Mouse (Mus musculus) heart, postnatal 14 days (tissue): ENCODE measurements at regions not wholly inside any gene's neighbourhood (a gene's known extent, or its start where the extent isn't known, plus 50 kb on each side); places are given as distances from the start of the nearest gene placed in this dataset.

Experiments used
- DNase-seq, 2 experiments: peaks; one replicate each; pipeline ENCODE4 v3.0.0; 2021 to 2022
- intact Hi-C: fragments of 180-260 bp; cut with DNase I; formaldehyde crosslinking; loops from one replicate; pipeline ENCODE4 v1.15.1; 2025
- microRNA-seq, 2 experiments: library from miRNA; unstranded; fragments of <30 nt; microRNA quantifications; one replicate each; pipeline ENCODE4 v1.2.0; 2021 to 2022

DNA sequence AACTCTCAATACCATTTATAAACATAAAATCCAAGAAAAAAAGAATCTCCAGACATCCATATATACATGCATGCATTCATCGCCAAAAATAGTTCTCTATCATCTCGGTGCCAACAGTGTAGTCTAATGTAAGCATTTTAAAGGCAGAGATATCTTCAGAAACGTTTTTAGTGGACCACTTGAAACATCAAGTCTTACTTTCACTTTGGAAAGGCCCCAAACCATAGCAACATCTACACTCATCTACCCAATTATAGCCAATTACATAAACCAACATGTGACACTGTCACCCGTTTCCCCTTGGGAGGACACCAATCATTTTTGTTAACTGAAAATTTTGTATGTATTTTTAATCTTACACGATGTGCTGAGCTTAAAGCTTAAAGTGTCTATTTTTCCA, 716.7 kb downstream of the Hace1 start:
- DNase-seq, result no peak
- intact Hi-C loops, result no loop called here

DNA sequence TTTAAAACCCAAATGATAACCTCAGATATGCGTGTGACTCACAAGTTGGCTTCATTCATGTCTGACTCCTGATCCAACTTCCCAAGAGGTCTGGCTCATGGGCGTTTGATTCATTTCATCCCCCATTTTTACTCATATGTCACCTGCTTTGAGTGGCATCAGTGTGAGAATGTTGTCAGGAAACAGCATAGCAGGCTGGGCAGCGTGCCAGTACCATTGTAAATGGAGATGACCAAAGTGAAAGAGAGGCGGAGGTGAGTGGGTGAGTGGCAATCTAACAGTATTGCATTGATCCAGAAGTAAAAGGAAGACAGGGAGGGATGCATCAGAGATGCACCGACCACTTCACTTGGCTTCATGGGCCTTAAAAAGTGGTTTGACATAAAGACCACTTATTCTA, 720.7 kb downstream of the Hace1 start:
- DNase-seq, result no peak
- intact Hi-C loops, result no loop called here

GRCm38 (mm10) chr10:46299521-46299920, 721.9 kb downstream of the Hace1 start:
- intact Hi-C loops, result no loop called here
- no peak for DNase-seq

DNA sequence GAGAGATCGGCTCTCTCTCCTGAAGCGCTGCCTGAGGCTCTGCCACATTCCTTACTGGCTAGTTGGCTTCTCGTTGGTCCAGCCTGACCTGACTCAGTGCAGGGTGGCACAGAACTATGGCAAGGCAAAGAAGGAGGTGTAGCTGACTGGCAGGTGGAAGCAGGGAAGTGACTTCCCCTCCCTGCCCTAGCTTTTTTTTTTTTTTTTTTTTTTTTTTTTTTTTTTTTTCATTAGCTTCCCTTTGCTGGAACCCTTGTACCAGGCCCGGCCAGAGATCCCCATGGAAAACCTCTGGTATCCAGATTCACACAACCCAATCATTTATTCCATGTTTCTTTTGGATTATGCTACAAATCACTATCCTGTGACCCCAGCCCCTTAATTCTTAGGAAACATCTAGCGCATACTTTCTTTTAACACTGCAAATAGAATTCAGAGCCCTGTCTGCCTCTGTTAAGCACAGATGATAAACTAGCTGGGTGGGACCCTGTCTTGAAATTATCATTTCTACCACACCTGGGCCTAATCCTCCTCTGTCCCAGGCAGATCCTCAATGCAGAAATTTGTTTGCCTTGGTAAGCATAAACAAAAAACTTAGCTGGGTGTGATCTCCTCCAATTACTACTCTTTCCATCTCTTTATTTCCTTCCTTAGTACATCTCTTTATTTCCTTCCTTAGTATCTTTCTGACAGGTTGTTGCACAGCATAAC, 742.9 kb downstream of the Hace1 start:
- intact Hi-C loops, result no loop called here

GRCm38 (mm10) chr10:46321040-46321439, 743.4 kb downstream of the Hace1 start:
- DNase-seq, result no peak
- intact Hi-C loops, result no loop called here

More for the DNA sequence above, 742.9 kb downstream of the Hace1 start:
- no peak for DNase-seq

DNA sequence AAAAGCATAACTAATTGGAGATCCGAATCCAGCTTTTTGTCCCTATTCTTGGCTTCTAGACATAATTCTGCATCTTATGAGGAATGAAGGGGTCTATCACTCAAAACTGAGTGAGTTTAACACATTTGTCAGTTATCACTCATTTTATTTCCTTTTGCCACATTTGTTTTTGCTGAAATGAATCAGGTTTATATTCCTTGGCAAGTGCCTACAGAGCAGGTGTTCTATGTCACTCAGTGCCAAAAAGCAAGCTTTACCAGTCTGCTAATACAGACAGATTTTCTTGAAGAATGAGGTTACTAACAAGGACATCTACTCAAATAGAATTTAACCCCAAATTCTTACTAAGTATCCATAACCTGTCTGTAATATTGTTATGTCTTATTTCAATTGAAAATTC, 751.4 kb downstream of the Hace1 start:
- DNase-seq, result no peak
- intact Hi-C loops, result no loop called here

DNA sequence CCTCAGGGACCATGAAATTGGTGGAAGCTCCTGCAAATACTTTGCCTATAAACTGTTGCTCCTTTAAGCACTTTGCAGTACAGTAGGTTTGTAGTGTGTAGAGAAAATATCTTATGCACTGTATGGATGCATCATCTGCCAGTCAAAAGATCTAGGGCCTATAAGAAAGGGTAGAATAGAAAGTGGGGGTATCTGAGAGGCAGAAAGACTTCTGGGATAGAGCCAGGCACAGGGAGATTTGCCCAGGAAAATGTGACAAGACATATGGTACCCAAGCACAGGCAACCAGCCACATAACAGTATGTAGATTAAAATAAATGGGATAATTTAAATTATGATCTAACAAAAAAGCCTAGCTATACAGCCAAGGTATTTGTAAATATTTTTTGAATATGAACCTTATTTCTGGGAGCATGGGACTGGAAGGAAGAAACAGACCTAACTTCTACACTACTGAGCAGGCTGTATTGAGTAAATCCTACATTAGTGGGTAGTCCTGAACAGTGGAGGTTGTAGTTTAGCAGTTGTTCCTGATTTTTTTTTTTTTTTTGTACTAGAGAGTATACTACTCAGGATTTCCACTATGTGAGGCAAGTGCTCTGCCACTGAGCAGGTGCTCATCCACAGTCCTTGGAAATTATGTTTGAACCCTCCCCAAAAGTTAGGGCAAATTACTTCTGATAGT, 754.1 kb downstream of the Hace1 start:
- DNase-seq, result no peak
- intact Hi-C loops, result no loop called here

DNA sequence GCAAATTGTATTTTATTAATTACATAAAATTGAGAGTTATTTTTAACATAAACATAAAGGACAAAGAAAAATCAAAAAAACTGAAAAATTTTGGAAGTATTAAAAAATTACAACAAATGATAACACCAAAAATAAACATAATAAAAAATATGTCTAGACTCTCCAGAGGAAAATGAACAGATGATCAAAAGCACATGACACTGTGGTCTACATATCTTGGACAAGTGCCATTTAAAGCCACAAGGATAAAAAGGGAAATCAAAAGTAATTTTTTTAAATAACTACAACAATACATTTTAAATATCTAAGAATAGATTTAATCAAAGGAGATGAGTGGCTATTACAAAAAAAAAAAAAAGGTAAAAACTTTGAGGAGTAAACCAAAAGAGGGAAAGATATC, 755.6 kb downstream of the Hace1 start:
- DNase-seq, result no peak
- intact Hi-C loops, result no loop called here

- no peak for DNase-seq
- intact Hi-C loops, result no loop called here
These were observed 767.7 kb downstream of the Hace1 start for GRCm38 (mm10) chr10:46345315-46345714.

DNA sequence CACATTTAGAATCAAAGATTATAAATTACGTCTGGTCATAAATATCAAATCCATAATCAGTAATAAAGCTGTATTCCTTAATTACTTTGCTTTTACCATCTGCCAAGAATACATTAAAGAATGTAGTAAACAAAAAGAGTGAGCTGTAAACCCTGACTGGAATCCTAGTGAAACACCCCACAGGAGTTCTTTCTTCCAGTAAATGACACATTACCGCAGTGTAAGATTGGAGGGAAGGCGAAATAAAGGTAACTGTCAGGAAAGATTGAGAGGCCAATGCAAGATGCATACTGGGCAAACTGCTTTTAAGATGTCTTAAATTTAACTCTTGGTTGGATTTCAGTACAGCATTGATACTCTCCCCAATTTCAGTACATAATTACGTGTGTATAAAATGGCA, 772.0 kb downstream of the Hace1 start:
- no peak for DNase-seq
- intact Hi-C loops, result no loop called here

DNA sequence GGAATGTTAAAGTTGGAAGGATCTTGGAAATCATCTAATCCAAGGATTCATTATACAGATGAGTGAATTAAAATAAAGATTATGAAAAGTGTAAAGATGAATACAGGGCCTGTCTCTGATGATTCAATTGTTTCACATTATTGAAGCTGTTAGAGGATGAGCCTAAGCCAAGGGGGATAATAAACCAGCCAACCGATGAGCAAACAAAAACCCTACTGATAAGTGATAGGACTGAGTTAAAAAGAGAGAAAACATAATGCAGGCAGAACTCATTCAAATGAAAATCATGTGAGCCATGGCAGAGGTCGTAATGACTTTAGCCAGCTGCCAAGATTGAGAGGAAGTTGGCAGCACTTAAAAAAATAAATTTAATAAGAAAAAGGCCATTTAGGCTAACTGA, 772.6 kb downstream of the Hace1 start:
- intact Hi-C loops, result no loop called here
- DNase-seq, result no peak

DNA sequence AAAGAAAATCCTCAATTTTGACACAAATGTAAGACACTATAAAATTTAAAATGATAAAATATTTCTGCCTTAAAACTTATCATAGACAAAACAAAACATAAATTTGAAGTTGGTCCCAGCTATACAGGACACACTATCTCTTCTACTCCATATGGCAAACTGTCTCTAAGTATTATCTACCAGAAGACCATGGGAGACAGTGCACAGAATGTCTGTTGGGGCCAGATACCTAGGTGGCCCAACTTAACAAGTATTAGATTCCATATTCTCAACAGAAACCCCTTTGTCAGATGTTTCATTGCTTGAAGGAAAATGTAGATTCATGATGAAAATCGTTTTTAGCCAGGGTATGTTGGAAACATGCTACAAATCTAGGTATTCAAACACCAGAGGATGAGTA, 779.1 kb downstream of the Hace1 start:
- intact Hi-C loops, result no loop called here
- no peak for DNase-seq

DNA sequence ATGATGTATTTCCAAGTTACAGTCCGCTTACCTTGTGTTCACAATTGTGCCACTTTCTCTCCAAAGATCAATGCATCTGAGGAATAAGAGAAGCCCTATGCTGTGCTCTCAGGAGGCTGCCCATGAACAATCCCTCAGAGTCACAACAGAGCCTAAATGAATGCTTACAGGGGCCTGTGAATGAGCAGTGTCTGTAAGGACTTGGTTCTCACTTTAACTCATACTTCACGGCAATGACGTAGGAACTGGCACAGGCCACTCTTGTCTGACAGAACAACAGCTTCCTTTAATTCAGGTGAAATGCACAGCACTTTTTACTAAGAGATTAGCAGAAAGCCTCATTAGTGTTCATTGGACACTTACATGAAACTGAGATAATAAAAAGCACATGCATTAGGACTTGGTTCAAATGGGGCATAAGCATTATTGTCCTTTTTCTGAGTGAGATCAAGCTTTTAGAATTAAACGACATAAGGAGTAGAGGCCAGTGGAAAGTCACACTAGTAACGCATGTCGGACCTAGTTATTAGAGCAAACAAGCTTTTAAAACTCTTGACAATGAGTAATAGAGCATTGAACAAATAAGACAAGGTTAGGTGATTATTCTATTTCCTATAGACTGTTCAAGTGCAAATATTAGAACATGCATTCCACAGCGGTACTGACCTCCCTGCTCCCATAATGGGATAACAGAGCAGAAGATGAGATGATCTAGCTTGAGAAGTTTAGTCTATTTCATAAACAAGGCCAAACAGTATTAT, 796.3 kb downstream of the Hace1 start:
- intact Hi-C loops, result no loop called here
- DNase-seq, result no peak

- intact Hi-C loops, result no loop called here
- no peak for DNase-seq
These were observed 797.0 kb downstream of the Hace1 start for GRCm38 (mm10) chr10:46374646-46375045.

DNA sequence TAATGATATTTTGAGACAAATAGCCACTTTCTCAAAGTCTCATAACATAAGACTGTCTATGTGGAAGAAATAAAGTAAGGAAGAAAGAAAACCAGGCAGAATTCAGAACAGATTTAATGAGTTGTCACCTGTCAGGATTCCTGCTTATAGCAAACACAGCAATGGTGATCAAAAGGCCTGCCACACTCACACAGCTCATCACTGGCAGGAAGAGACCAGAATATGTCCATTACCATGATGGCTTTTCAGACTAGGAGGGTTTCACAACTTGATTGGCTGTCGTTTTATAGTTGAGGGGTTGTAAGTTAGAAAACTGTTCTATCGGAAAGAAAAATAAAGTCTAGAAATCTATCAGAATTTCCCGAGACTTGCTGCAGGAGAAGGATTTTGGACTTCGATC, 819.5 kb downstream of the Hace1 start:
- no peak for DNase-seq
- intact Hi-C loops, result no loop called here

GRCm38 (mm10) chr10:46403883-46404282, 826.3 kb downstream of the Hace1 start:
- no peak for DNase-seq
- intact Hi-C loops, result no loop called here

Small RNAs in the stretch of these regions (microRNA-seq; reads per million reads assigned to microRNA genes)
- 0 reads per million in 2 experiments for gene Gm27410
